Mouse (Mus musculus) kidney, adult 9 months (tissue): ENCODE results near the gene Elp4.

Experiments used
- DNase-seq: peaks from one replicate; pipeline ENCODE4 v3.0.0; 2022

Gene Elp4

GRCm38 (mm10) chr2:105669371-105669861, 234.9 kb downstream of the Elp4 start:
- no peak for DNase-seq

GRCm38 (mm10) chr2:105668271-105669270, 235.8 kb downstream of the Elp4 start, which contains the start of gene Pax6:
Gene Pax6 (plus strand): TSS chr2:105668900.
- no peak for DNase-seq

GRCm38 (mm10) chr2:105667626-105667950, 236.8 kb downstream of the Elp4 start:
- no peak for DNase-seq

- no peak for DNase-seq
Measured at GRCm38 (mm10) chr2:105666763-105667625, 237.4 kb downstream of the Elp4 start.

GRCm38 (mm10) chr2:105666331-105666730, 238.0 kb downstream of the Elp4 start:
- DNase-seq, result no peak

- DNase-seq, result no peak
Measured at GRCm38 (mm10) chr2:105665491-105666250, 238.7 kb downstream of the Elp4 start.

- no peak for DNase-seq
Measured at GRCm38 (mm10) chr2:105664996-105665395, 239.4 kb downstream of the Elp4 start.

- DNase-seq, result no peak
Measured at GRCm38 (mm10) chr2:105663101-105663511, 241.3 kb downstream of the Elp4 start.

GRCm38 (mm10) chr2:105662606-105663005, 241.8 kb downstream of the Elp4 start:
- DNase-seq, result no peak

GRCm38 (mm10) chr2:105662121-105662520, 242.2 kb downstream of the Elp4 start:
- DNase-seq, result no peak

GRCm38 (mm10) chr2:105661623-105662066, 242.7 kb downstream of the Elp4 start:
- no peak for DNase-seq

- no peak for DNase-seq
Measured at GRCm38 (mm10) chr2:105660874-105661622, 243.3 kb downstream of the Elp4 start.

GRCm38 (mm10) chr2:105659926-105660873, 244.2 kb downstream of the Elp4 start:
- no peak for DNase-seq

GRCm38 (mm10) chr2:105659350-105659749, 245.0 kb downstream of the Elp4 start:
- no peak for DNase-seq

GRCm38 (mm10) chr2:105656456-105656855, 247.9 kb downstream of the Elp4 start:
- no peak for DNase-seq
